Mouse (Mus musculus) erythroblast, embryonic 14.5 days (primary cell): ENCODE results near the gene Rxrg.

Experiments
- GATA1 ChIP-seq: IDR thresholded peaks from 2 replicates; pipeline ENCODE4 v1.6.1; 2012; ENCODE audit warnings: low read length, inconsistent platforms, mixed read lengths
- TAL1 ChIP-seq: IDR thresholded peaks from 3 replicates; pipeline ENCODE4 v1.6.1; 2012; ENCODE audit warnings: low read length, inconsistent platforms, mixed read lengths

GRCm38 (mm10) chr1:167663136-167663535, 65.0 kb downstream of the Rxrg start:
- TF ChIP-seq GATA1 (no peak), TAL1 (no peak)
